Mouse (Mus musculus): ENCODE data around the gene Cux2. TPM values are rescaled to one million over a fixed set of nuclear protein-coding genes. Genes with fewer than 3 reads are reported as not detected.

Cux2 gene
- polyA plus RNA-seq, 1 experiment from 2014 or later: 4.9 TPM

- Histone ChIP-seq H3K4me2 (no peak overlapping the region), H3K9ac (ENCODE audit: low read depth, low read length) (no peak overlapping the region), H3K4me1 (replicated peaks; ENCODE audit: control insufficient read depth, insufficient read depth, low read length) (no peaks in the 10 kb centered on the region), H3K27ac (ENCODE audit: low read depth, low read length) (no peak overlapping the region), H3K36me3 (ENCODE audit: control insufficient read depth, insufficient read depth, low read length) (no peaks in the 10 kb centered on the region), H3K4me3 (ENCODE audit: low read depth, low read length) (no peak overlapping the region), H3K27me3 (replicated peaks; ENCODE audit: control insufficient read depth, insufficient read depth, low read length) (0 out of 2 replicates have a peak, but pooled peaks cover 2% of the 10 kb centered on the region), H3K9me3 (ENCODE audit: control insufficient read depth, low read length) (no peaks in the 10 kb centered on the region)
- ATAC-seq (replicated peaks; ENCODE audit: low FRiP score): no peak
- 57% methylated on average over 3 of the region's 3 CpGs for WGBS
- DNase-seq (ENCODE audit: low spot score): no peak
Measured at GRCm38 (mm10) chr5:122084470-122084869, 34.6 kb upstream of the Cux2 start.

GRCm38 (mm10) chr5:122083282-122083681 is 33.4 kb upstream of the Cux2 start:
- no peak overlapping the region for H3K27ac ChIP-seq (ENCODE audit: low read depth, low read length)
- no peak overlapping the region for H3K4me3 ChIP-seq (ENCODE audit: low read depth, low read length)
- WGBS: 87% methylated on average over 2 of the region's 2 CpGs
- no peaks in the 10 kb centered on the region for H3K36me3 ChIP-seq (ENCODE audit: control insufficient read depth, insufficient read depth, low read length)
- H3K9ac ChIP-seq (ENCODE audit: low read depth, low read length): no peak overlapping the region
- 0 out of 2 replicates have a peak, but pooled peaks cover 2% of the 10 kb centered on the region for H3K27me3 ChIP-seq (replicated peaks; ENCODE audit: control insufficient read depth, insufficient read depth, low read length)
- DNase-seq (ENCODE audit: low spot score): no peak
- H3K9me3 ChIP-seq (ENCODE audit: control insufficient read depth, low read length): no peaks in the 10 kb centered on the region
- no peak overlapping the region for H3K4me2 ChIP-seq
- ATAC-seq (replicated peaks; ENCODE audit: low FRiP score): no peak
- no peaks in the 10 kb centered on the region for H3K4me1 ChIP-seq (replicated peaks; ENCODE audit: control insufficient read depth, insufficient read depth, low read length)

GRCm38 (mm10) chr5:122081471-122081870 is 31.6 kb upstream of the Cux2 start:
- DNase-seq (ENCODE audit: low spot score): no peak
- Histone ChIP-seq H3K36me3 (ENCODE audit: control insufficient read depth, insufficient read depth, low read length) (no peaks in the 10 kb centered on the region), H3K4me1 (replicated peaks; ENCODE audit: control insufficient read depth, insufficient read depth, low read length) (no peaks in the 10 kb centered on the region), H3K27me3 (replicated peaks; ENCODE audit: control insufficient read depth, insufficient read depth, low read length) (0 out of 2 replicates have a peak, but pooled peaks cover 2% of the 10 kb centered on the region), H3K4me2 (no peak overlapping the region), H3K9ac (ENCODE audit: low read depth, low read length) (no peak overlapping the region), H3K4me3 (ENCODE audit: low read depth, low read length) (no peak overlapping the region), H3K27ac (ENCODE audit: low read depth, low read length) (no peak overlapping the region), H3K9me3 (ENCODE audit: control insufficient read depth, low read length) (no peaks in the 10 kb centered on the region)
- WGBS: 84% methylated on average over 13 of the region's 13 CpGs
- no peak for ATAC-seq (replicated peaks; ENCODE audit: low FRiP score)

- Histone ChIP-seq H3K36me3 (ENCODE audit: control insufficient read depth, insufficient read depth, low read length) (no peaks in the 10 kb centered on the region), H3K9me3 (ENCODE audit: control insufficient read depth, low read length) (no peaks in the 10 kb centered on the region), H3K4me3 (ENCODE audit: low read depth, low read length) (no peak overlapping the region), H3K4me1 (replicated peaks; ENCODE audit: control insufficient read depth, insufficient read depth, low read length) (no peaks in the 10 kb centered on the region), H3K27me3 (replicated peaks; ENCODE audit: control insufficient read depth, insufficient read depth, low read length) (0 out of 2 replicates have a peak, but pooled peaks cover 2% of the 10 kb centered on the region), H3K27ac (ENCODE audit: low read depth, low read length) (no peak overlapping the region), H3K9ac (ENCODE audit: low read depth, low read length) (no peak overlapping the region), H3K4me2 (no peak overlapping the region)
- WGBS: 89% methylated on average over 11 of the region's 11 CpGs
- no peak for ATAC-seq (replicated peaks; ENCODE audit: low FRiP score)
- DNase-seq (ENCODE audit: low spot score): no peak
Measured at GRCm38 (mm10) chr5:122080930-122081329, 31.0 kb upstream of the Cux2 start.

- DNase-seq (ENCODE audit: low spot score) (no peak), ATAC-seq (replicated peaks; ENCODE audit: low FRiP score) (no peak)
- Histone ChIP-seq H3K4me1 (replicated peaks; ENCODE audit: control insufficient read depth, insufficient read depth, low read length) (no peaks in the 10 kb centered on the region), H3K9ac (ENCODE audit: low read depth, low read length) (no peak overlapping the region), H3K9me3 (ENCODE audit: control insufficient read depth, low read length) (no peaks in the 10 kb centered on the region), H3K36me3 (ENCODE audit: control insufficient read depth, insufficient read depth, low read length) (no peaks in the 10 kb centered on the region), H3K27me3 (replicated peaks; ENCODE audit: control insufficient read depth, insufficient read depth, low read length) (0 out of 2 replicates have a peak, but pooled peaks cover 2% of the 10 kb centered on the region), H3K4me2 (no peak overlapping the region), H3K27ac (ENCODE audit: low read depth, low read length) (no peak overlapping the region), H3K4me3 (ENCODE audit: low read depth, low read length) (no peak overlapping the region)
- 76% methylated on average over 7 of the region's 7 CpGs for WGBS
Measured at GRCm38 (mm10) chr5:122079796-122080195, 29.9 kb upstream of the Cux2 start.

- H3K4me2 ChIP-seq: no peak overlapping the region
- no peak overlapping the region for H3K9ac ChIP-seq (ENCODE audit: low read depth, low read length)
- H3K27me3 ChIP-seq (replicated peaks; ENCODE audit: control insufficient read depth, insufficient read depth, low read length): 0 out of 2 replicates have a peak, but pooled peaks cover 2% of the 10 kb centered on the region
- no peak overlapping the region for H3K4me3 ChIP-seq (ENCODE audit: low read depth, low read length)
- no peaks in the 10 kb centered on the region for H3K36me3 ChIP-seq (ENCODE audit: control insufficient read depth, insufficient read depth, low read length)
- no peak overlapping the region for H3K27ac ChIP-seq (ENCODE audit: low read depth, low read length)
- ATAC-seq (replicated peaks; ENCODE audit: low FRiP score) (no peak), DNase-seq (ENCODE audit: low spot score) (no peak)
- no peaks in the 10 kb centered on the region for H3K4me1 ChIP-seq (replicated peaks; ENCODE audit: control insufficient read depth, insufficient read depth, low read length)
- WGBS: 74% methylated on average over 4 of the region's 4 CpGs
- H3K9me3 ChIP-seq (ENCODE audit: control insufficient read depth, low read length): no peaks in the 10 kb centered on the region
Measured at GRCm38 (mm10) chr5:122077244-122077643, 27.3 kb upstream of the Cux2 start.

GRCm38 (mm10) chr5:122075736-122076135 is 25.8 kb upstream of the Cux2 start:
- no peak overlapping the region for H3K9ac ChIP-seq (ENCODE audit: low read depth, low read length)
- no peaks in the 10 kb centered on the region for H3K4me1 ChIP-seq (replicated peaks; ENCODE audit: control insufficient read depth, insufficient read depth, low read length)
- no peaks in the 10 kb centered on the region for H3K36me3 ChIP-seq (ENCODE audit: control insufficient read depth, insufficient read depth, low read length)
- H3K4me3 ChIP-seq (ENCODE audit: low read depth, low read length): no peak overlapping the region
- no peak overlapping the region for H3K27ac ChIP-seq (ENCODE audit: low read depth, low read length)
- H3K9me3 ChIP-seq (ENCODE audit: control insufficient read depth, low read length): no peaks in the 10 kb centered on the region
- DNase-seq (ENCODE audit: low spot score) (no peak), ATAC-seq (replicated peaks; ENCODE audit: low FRiP score) (no peak)
- no peaks in the 10 kb centered on the region for H3K27me3 ChIP-seq (replicated peaks; ENCODE audit: control insufficient read depth, insufficient read depth, low read length)
- WGBS: 44% methylated on average over 3 of the region's 3 CpGs
- no peak overlapping the region for H3K4me2 ChIP-seq

- Histone ChIP-seq H3K9ac (ENCODE audit: low read depth, low read length) (no peak overlapping the region), H3K4me3 (ENCODE audit: low read depth, low read length) (no peak overlapping the region), H3K27ac (ENCODE audit: low read depth, low read length) (no peak overlapping the region), H3K9me3 (ENCODE audit: control insufficient read depth, low read length) (no peaks in the 10 kb centered on the region), H3K36me3 (ENCODE audit: control insufficient read depth, insufficient read depth, low read length) (no peaks in the 10 kb centered on the region), H3K27me3 (replicated peaks; ENCODE audit: control insufficient read depth, insufficient read depth, low read length) (no peaks in the 10 kb centered on the region), H3K4me2 (no peak overlapping the region), H3K4me1 (replicated peaks; ENCODE audit: control insufficient read depth, insufficient read depth, low read length) (no peaks in the 10 kb centered on the region)
- ATAC-seq (replicated peaks; ENCODE audit: low FRiP score) (no peak), DNase-seq (ENCODE audit: low spot score) (no peak)
- 63% methylated on average over 4 of the region's 4 CpGs for WGBS
Measured at GRCm38 (mm10) chr5:122071997-122072396, 22.1 kb upstream of the Cux2 start.

GRCm38 (mm10) chr5:122070963-122071800 is 21.3 kb upstream of the Cux2 start:
- no peaks in the 10 kb centered on the region for H3K27me3 ChIP-seq (replicated peaks; ENCODE audit: control insufficient read depth, insufficient read depth, low read length)
- no peak for ATAC-seq (replicated peaks; ENCODE audit: low FRiP score)
- no peak overlapping the region for H3K9ac ChIP-seq (ENCODE audit: low read depth, low read length)
- no peaks in the 10 kb centered on the region for H3K4me1 ChIP-seq (replicated peaks; ENCODE audit: control insufficient read depth, insufficient read depth, low read length)
- no peaks in the 10 kb centered on the region for H3K9me3 ChIP-seq (ENCODE audit: control insufficient read depth, low read length)
- 75% methylated on average over 16 of the region's 16 CpGs for WGBS
- DNase-seq (ENCODE audit: low spot score): no peak
- H3K4me2 ChIP-seq: no peak overlapping the region
- H3K4me3 ChIP-seq (ENCODE audit: low read depth, low read length): no peak overlapping the region
- H3K27ac ChIP-seq (ENCODE audit: low read depth, low read length): no peak overlapping the region
- H3K36me3 ChIP-seq (ENCODE audit: control insufficient read depth, insufficient read depth, low read length): no peaks in the 10 kb centered on the region
